Mouse (Mus musculus) myocyte (in vitro differentiated cells): ENCODE results near the gene Gpc6.

Experiments used
- POLR2A ChIP-seq: IDR thresholded peaks from one replicate; pipeline ENCODE4 v1.6.1; 2011; ENCODE audit warnings: low read depth, mild to moderate bottlenecking, control low read depth, moderate library complexity; ENCODE audit not compliant: insufficient read length
- POLR2AphosphoS2 ChIP-seq: IDR thresholded peaks from one replicate; pipeline ENCODE4 v1.6.1; 2011; ENCODE audit warnings: low read depth, control low read depth; ENCODE audit not compliant: insufficient read length
- TCF12 ChIP-seq: IDR thresholded peaks from one replicate; pipeline ENCODE4 v1.6.1; 2011; ENCODE audit warnings: mild to moderate bottlenecking, control low read depth; ENCODE audit not compliant: poor library complexity, insufficient read depth, severe bottlenecking

- no peak for TF ChIP-seq POLR2A
- TF ChIP-seq TCF12: no peak
- TF ChIP-seq POLR2AphosphoS2: no peak
These were observed 595.6 kb downstream of the Gpc6 start for GRCm38 (mm10) chr14:117520706-117521105.
